Mouse (Mus musculus): ENCODE data around the gene Ubap1l. TPM values are rescaled to one million over a fixed set of nuclear protein-coding genes. Genes with fewer than 3 reads are reported as not detected.
A peak's percentile ranks its signal among the peaks of the same experiment; 100 is the strongest.

The Ubap1l gene
- polyA plus RNA-seq, 1 experiment from 2014 or later, result 0.08 TPM

GRCm38 (mm10) chr9:65419633-65420032, 58.8 kb downstream of the Ubap1l start:
- peak; percentile 28; the same call in 1 of the 2 replicates for TF ChIP-seq CTCF (IDR thresholded peaks at IDR 0.05; ENCODE audit: low read depth)
- DNase-seq (ENCODE audit: low spot score), result no peak

DNA sequence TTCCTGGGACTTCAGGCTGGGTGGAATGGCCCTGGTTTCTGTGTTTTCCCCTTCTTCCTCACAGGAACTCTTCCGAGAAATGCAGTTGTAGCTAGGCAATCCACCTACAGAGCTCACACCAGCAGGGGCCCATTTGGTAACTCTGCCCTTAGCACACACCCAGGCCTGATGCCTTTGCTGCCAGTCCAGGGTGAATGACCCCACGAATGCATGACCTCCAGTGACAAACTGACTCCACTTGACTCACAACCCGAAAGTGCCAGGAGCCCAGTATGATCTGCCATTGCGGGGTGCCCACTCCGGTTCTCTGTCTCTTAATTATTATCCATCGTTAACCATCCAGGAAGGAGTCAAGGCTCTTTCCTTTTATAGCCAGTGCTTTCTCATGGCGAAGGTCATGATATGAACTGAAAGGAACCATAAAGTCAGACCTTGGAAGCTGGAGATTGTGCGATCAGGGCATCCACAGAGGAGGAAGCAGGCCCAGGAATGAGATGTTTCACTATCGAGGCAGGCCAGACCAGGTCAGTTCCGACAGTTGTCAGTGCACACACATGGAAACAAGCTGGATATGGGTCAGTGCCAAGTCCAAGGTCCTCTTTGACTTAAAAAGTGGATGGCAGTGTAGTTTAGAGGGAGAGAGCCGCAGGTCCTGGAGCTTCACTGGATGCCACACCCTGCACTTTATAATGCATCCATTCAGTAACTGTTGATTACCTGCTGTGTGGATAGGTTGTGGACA, 62.1 kb downstream of the Ubap1l start, which contains the start of gene Slc51b:
Slc51b (minus strand) TSS at position 196 of the 742 bp plus-strand sequence.
- no peak for TF ChIP-seq CTCF (IDR thresholded peaks at IDR 0.05; ENCODE audit: low read depth)
- H3K4me2 ChIP-seq (ENCODE audit: low read length), result peak within 1 kb of the TSS; percentile 18; the same call in 1 of the 2 replicates
- 67% methylated on average over 11 of the region's 11 CpGs for WGBS
- H3K9ac ChIP-seq (ENCODE audit: low read depth, low read length), result no peak within 1 kb of the TSS
- H3K27me3 ChIP-seq (ENCODE audit: insufficient read depth, low read length), result no peaks in the 10 kb centered on the region
- peak; percentile 59 for ATAC-seq (replicated peaks; ENCODE audit: low FRiP score, low read depth)
- no peaks in the 10 kb centered on the region for H3K36me3 ChIP-seq (ENCODE audit: insufficient read depth, low read length)
- H3K9me3 ChIP-seq (replicated peaks; ENCODE audit: low read length), result no peaks in the 10 kb centered on the region
- no peaks in the 10 kb centered on the region for H3K4me1 ChIP-seq (replicated peaks; ENCODE audit: insufficient read depth, low read length)
- DNase-seq (ENCODE audit: low spot score), result no peak
- H3K4me3 ChIP-seq (replicated peaks; ENCODE audit: low read depth, low read length), result no peak within 1 kb of the TSS; the same call in 1 of the 2 replicates
- peak within 1 kb of the TSS; percentile 52 for H3K27ac ChIP-seq

More at GRCm38 (mm10) chr9:65419633-65420032, 58.8 kb downstream of the Ubap1l start:
- no peaks in the 10 kb centered on the region for H3K27me3 ChIP-seq (ENCODE audit: insufficient read depth, low read length)
- no peaks in the 10 kb centered on the region for H3K36me3 ChIP-seq (ENCODE audit: insufficient read depth, low read length)
- no peak for ATAC-seq (replicated peaks; ENCODE audit: low FRiP score, low read depth)
- WGBS, result 73% methylated on average over 3 of the region's 3 CpGs
- H3K9me3 ChIP-seq (replicated peaks; ENCODE audit: low read length), result no peaks in the 10 kb centered on the region
- H3K9ac ChIP-seq (ENCODE audit: low read depth, low read length), result no peak overlapping the region
- no peak overlapping the region for H3K4me2 ChIP-seq (ENCODE audit: low read length)
- no peak overlapping the region for H3K27ac ChIP-seq
- no peak overlapping the region for H3K4me3 ChIP-seq (replicated peaks; ENCODE audit: low read depth, low read length)
- no peaks in the 10 kb centered on the region for H3K4me1 ChIP-seq (replicated peaks; ENCODE audit: insufficient read depth, low read length)

DNA sequence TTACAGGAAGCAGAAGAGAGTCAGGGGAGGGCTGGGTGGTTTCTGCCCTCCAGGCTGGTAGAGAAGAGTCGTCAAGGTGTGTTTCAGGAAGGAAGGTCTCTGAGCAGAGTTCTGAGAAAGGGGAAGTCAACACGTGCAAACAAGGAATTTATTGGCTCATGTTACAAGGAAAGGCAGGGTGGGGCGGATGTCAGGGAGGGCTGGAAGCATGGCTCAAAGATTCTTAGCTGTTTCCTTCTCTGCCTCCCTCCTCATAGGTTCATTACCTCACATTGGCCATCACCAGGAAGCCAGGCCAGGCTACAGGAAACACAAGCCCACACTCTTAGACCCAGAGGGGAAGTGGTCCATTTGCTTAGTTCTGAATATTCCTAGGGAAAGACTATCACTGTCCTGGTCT, 63.6 kb downstream of the Ubap1l start:
- Histone ChIP-seq H3K27me3 (ENCODE audit: insufficient read depth, low read length) (no peaks in the 10 kb centered on the region), H3K9ac (ENCODE audit: low read depth, low read length) (no peak overlapping the region), H3K4me2 (ENCODE audit: low read length) (no peak overlapping the region), H3K27ac (no peak overlapping the region), H3K36me3 (ENCODE audit: insufficient read depth, low read length) (no peaks in the 10 kb centered on the region), H3K4me1 (replicated peaks; ENCODE audit: insufficient read depth, low read length) (no peaks in the 10 kb centered on the region), H3K4me3 (replicated peaks; ENCODE audit: low read depth, low read length) (no peak overlapping the region), H3K9me3 (replicated peaks; ENCODE audit: low read length) (no peaks in the 10 kb centered on the region)
- no peak for DNase-seq (ENCODE audit: low spot score)
- TF ChIP-seq CTCF (IDR thresholded peaks at IDR 0.05; ENCODE audit: low read depth), result no peak
- 16% methylated on average over 3 of the region's 3 CpGs for WGBS
- no peak for ATAC-seq (replicated peaks; ENCODE audit: low FRiP score, low read depth)

- Histone ChIP-seq H3K27ac (0 out of 2 replicates have a peak overlapping the region, but pooled peaks have one; percentile 64), H3K27me3 (ENCODE audit: insufficient read depth, low read length) (no peaks in the 10 kb centered on the region), H3K4me1 (replicated peaks; ENCODE audit: insufficient read depth, low read length) (no peaks in the 10 kb centered on the region), H3K4me2 (ENCODE audit: low read length) (no peak overlapping the region), H3K9ac (ENCODE audit: low read depth, low read length) (no peak overlapping the region), H3K36me3 (ENCODE audit: insufficient read depth, low read length) (no peaks in the 10 kb centered on the region), H3K4me3 (replicated peaks; ENCODE audit: low read depth, low read length) (no peak overlapping the region), H3K9me3 (replicated peaks; ENCODE audit: low read length) (no peaks in the 10 kb centered on the region)
- peak; percentile 59 for ATAC-seq (replicated peaks; ENCODE audit: low FRiP score, low read depth)
- 41% methylated on average over 2 of the region's 2 CpGs for WGBS
- no peak for TF ChIP-seq CTCF (IDR thresholded peaks at IDR 0.05; ENCODE audit: low read depth)
- peak; percentile 36 for DNase-seq (ENCODE audit: low spot score)
Observed at GRCm38 (mm10) chr9:65427511-65427910, 66.7 kb downstream of the Ubap1l start.

GRCm38 (mm10) chr9:65428003-65428402, 67.2 kb downstream of the Ubap1l start:
- H3K4me2 ChIP-seq (ENCODE audit: low read length), result no peak overlapping the region
- TF ChIP-seq CTCF (IDR thresholded peaks at IDR 0.05; ENCODE audit: low read depth), result no peak
- no peak for DNase-seq (ENCODE audit: low spot score)
- no peak for ATAC-seq (replicated peaks; ENCODE audit: low FRiP score, low read depth)
- WGBS, result 88% methylated on average over 5 of the region's 5 CpGs
- no peaks in the 10 kb centered on the region for H3K9me3 ChIP-seq (replicated peaks; ENCODE audit: low read length)
- no peaks in the 10 kb centered on the region for H3K36me3 ChIP-seq (ENCODE audit: insufficient read depth, low read length)
- no peak overlapping the region for H3K4me3 ChIP-seq (replicated peaks; ENCODE audit: low read depth, low read length)
- no peaks in the 10 kb centered on the region for H3K4me1 ChIP-seq (replicated peaks; ENCODE audit: insufficient read depth, low read length)
- H3K27me3 ChIP-seq (ENCODE audit: insufficient read depth, low read length), result no peaks in the 10 kb centered on the region
- peak overlapping the region; percentile 64 for H3K27ac ChIP-seq
- no peak overlapping the region for H3K9ac ChIP-seq (ENCODE audit: low read depth, low read length)

Other genes starting within 250 kb of the Ubap1l start
- 2.2 and 2.4 TPM in 2 replicates for gene Igdcc3, start 219.9 kb upstream of the Ubap1l start, polyA plus RNA-seq (2015; fragmentation: Nextera tagmentation; extraction: Ambion mirVana)
- 8.4 and 8.6 TPM in 2 replicates for gene Parp16, start 165.7 kb upstream of the Ubap1l start, polyA plus RNA-seq (2015; fragmentation: Nextera tagmentation; extraction: Ambion mirVana)
- 0.33 and 0.51 TPM in 2 replicates for gene Cilp, start 95.9 kb upstream of the Ubap1l start, polyA plus RNA-seq (2015; fragmentation: Nextera tagmentation; extraction: Ambion mirVana)
- gene Clpx, start 66.8 kb upstream of the Ubap1l start, polyA plus RNA-seq (2015; fragmentation: Nextera tagmentation; extraction: Ambion mirVana), result 59.5 and 62.3 TPM in 2 replicates
- 9.1 and 10.3 TPM in 2 replicates for gene Pdcd7, start 14.9 kb upstream of the Ubap1l start, polyA plus RNA-seq (2015; fragmentation: Nextera tagmentation; extraction: Ambion mirVana)
- 1.2 and 1.5 TPM in 2 replicates for gene Kbtbd13, start 30.6 kb downstream of the Ubap1l start, polyA plus RNA-seq (2015; fragmentation: Nextera tagmentation; extraction: Ambion mirVana)
- 10.4 and 10.7 TPM in 2 replicates for gene Rasl12, start 37.5 kb downstream of the Ubap1l start, polyA plus RNA-seq (2015; fragmentation: Nextera tagmentation; extraction: Ambion mirVana)
- 33.4 and 36.0 TPM in 2 replicates for gene Slc51b, start 61.9 kb downstream of the Ubap1l start, polyA plus RNA-seq (2015; fragmentation: Nextera tagmentation; extraction: Ambion mirVana)
- gene Mtfmt, start 74.7 kb downstream of the Ubap1l start, polyA plus RNA-seq (2015; fragmentation: Nextera tagmentation; extraction: Ambion mirVana), result 19.2 and 20.6 TPM in 2 replicates
- gene Spg21, start 99.9 kb downstream of the Ubap1l start, polyA plus RNA-seq (2015; fragmentation: Nextera tagmentation; extraction: Ambion mirVana), result 118 and 122 TPM in 2 replicates
- 0.14 TPM in 1 of 2 replicates, not detected in the other for gene Ankdd1a, start 159.2 kb downstream of the Ubap1l start, polyA plus RNA-seq (2015; fragmentation: Nextera tagmentation; extraction: Ambion mirVana)
- 13.4 and 14.6 TPM in 2 replicates for gene Plekho2, start 219.0 kb downstream of the Ubap1l start, polyA plus RNA-seq (2015; fragmentation: Nextera tagmentation; extraction: Ambion mirVana)
- 3.5 and 4.8 TPM in 2 replicates for gene Pif1, start 226.1 kb downstream of the Ubap1l start, polyA plus RNA-seq (2015; fragmentation: Nextera tagmentation; extraction: Ambion mirVana)